In the genomic region with DNA sequence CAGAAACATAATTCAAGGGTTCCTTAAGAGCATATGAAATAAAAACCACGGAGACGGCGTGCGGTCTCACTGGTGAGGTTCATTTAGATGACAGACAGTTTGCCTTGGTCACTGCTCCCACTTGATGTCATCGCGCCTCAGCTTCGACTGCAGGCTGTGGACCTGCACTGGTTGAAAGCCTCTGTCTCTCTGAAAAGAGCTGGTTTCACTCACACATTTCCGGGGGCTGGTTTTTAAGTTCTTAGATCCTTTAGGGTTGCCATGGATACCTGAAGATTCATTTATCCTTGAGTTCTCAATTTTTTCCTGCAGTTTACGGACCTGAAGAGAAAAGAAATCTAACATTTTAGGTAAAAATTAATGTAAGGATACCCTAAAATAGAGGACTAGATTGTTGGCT, we compare ENCODE assay signal across 20 mouse cellular contexts. TPM values are rescaled to one million over a fixed set of nuclear protein-coding genes. Genes with fewer than 3 reads are reported as not detected.
A peak's percentile ranks its signal among the peaks of the same experiment; 100 is the strongest.
DNase-seq lines count a peak whose midpoint lies in the region; ATAC-seq and TF ChIP-seq lines count a peak whose summit lies in the region.
"Had no signal": no experiment of that assay in that cellular context is flagged by ENCODE, and none has a peak within 500 bp of the region (broad histone marks: within the 10 kb centered on the region; RNA-seq: fewer than 3 reads in every experiment).

No protein-coding gene starts in this region.

- DNase-seq in left cerebral cortex, adult 18-20 months (ENCODE audit: low spot score in 2 of 2), result peak; percentile 6 to 8
- DNase-seq in left cerebral cortex, adult 2 months (ENCODE audit: extremely low spot score in 1 of 2, low spot score in 2 of 2), result no peak
- DNase-seq in midbrain, embryonic 14.5 days, result peak; percentile 27
- peak; percentile 36 to 55 for DNase-seq in right cerebral cortex, postnatal 10 days (ENCODE audit: low spot score in 2 of 2)
- no peak for DNase-seq in right cerebral cortex, postnatal 14 days
- DNase-seq in kidney, adult 11 months, result no peak
- DNase-seq: adrenal gland, adult 8-10 months; adrenal gland, postnatal 36 days; cerebellum, adult 11-12 months; cerebellum, adult 9-11 months; cerebellum, postnatal 36 days; gastrocnemius, postnatal 10 days; heart, adult 18-20 months; heart, postnatal 10 days; heart, postnatal 4 days had no signal

- H3K4me1 ChIP-seq in midbrain, embryonic 14.5 days (ENCODE audit: control insufficient read depth, insufficient read depth, low read length), result no peaks in the 10 kb centered on the region
- peaks cover 6% of the 10 kb centered on the region; the same call in 1 of the 2 replicates for H3K4me1 ChIP-seq in midbrain, embryonic 15.5 days

- ATAC-seq in midbrain, embryonic 14.5 days (ENCODE audit: low FRiP score, low TSS enrichment), result no peak
- ATAC-seq in midbrain, embryonic 15.5 days (replicated peaks), result no peak

- H3K4me3 ChIP-seq in left cerebral cortex, adult 2 months, result no peak overlapping the region
- no peak overlapping the region for H3K4me3 ChIP-seq in midbrain, embryonic 14.5 days (replicated peaks; ENCODE audit: low read depth, low read length)
- H3K4me3 ChIP-seq in midbrain, embryonic 15.5 days, result no peak overlapping the region
- H3K4me3 ChIP-seq: embryonic facial prominence, embryonic 13.5 days; forebrain, embryonic 12.5 days; heart, embryonic 10.5 days; hindbrain, embryonic 13.5 days had no signal

- no peak overlapping the region for H3K27ac ChIP-seq in left cerebral cortex, adult 2 months
- H3K27ac ChIP-seq in midbrain, embryonic 14.5 days (replicated peaks; ENCODE audit: low read depth, low read length), result no peak overlapping the region
- H3K27ac ChIP-seq in midbrain, embryonic 15.5 days, result no peak overlapping the region
- H3K27ac ChIP-seq: embryonic facial prominence, embryonic 13.5 days; forebrain, embryonic 12.5 days; heart, embryonic 10.5 days; hindbrain, embryonic 13.5 days had no signal

- intact Hi-C loops in left cerebral cortex, adult 2 months (cut with DNase I), result no loop called here

- H3K36me3 ChIP-seq in midbrain, embryonic 14.5 days (ENCODE audit: control insufficient read depth, insufficient read depth, low read length), result no peaks in the 10 kb centered on the region
- H3K36me3 ChIP-seq in midbrain, embryonic 15.5 days (replicated peaks), result no peaks in the 10 kb centered on the region
- H3K36me3 ChIP-seq: forebrain, embryonic 12.5 days had no signal

- no peak for TF ChIP-seq CTCF in left cerebral cortex, adult 2 months (IDR thresholded peaks at IDR 0.05)

- 61% methylated on average over 9 of the region's 9 CpGs for WGBS in midbrain, embryonic 14.5 days
- WGBS in midbrain, embryonic 15.5 days, result 53% methylated on average over 9 of the region's 9 CpGs

- H3K4me2 ChIP-seq in midbrain, embryonic 14.5 days (ENCODE audit: low read length), result no peak overlapping the region
- H3K4me2 ChIP-seq in midbrain, embryonic 15.5 days, result no peak overlapping the region
- H3K4me2 ChIP-seq: embryonic facial prominence, embryonic 13.5 days; forebrain, embryonic 12.5 days; hindbrain, embryonic 13.5 days had no signal

- H3K27me3 ChIP-seq in midbrain, embryonic 14.5 days (ENCODE audit: control insufficient read depth, insufficient read depth, low read length), result no peaks in the 10 kb centered on the region
- H3K27me3 ChIP-seq in midbrain, embryonic 15.5 days (replicated peaks), result no peaks in the 10 kb centered on the region
- H3K27me3 ChIP-seq: embryonic facial prominence, embryonic 13.5 days; forebrain, embryonic 12.5 days; hindbrain, embryonic 13.5 days had no signal

- H3K9ac ChIP-seq in midbrain, embryonic 14.5 days (replicated peaks; ENCODE audit: low read length), result no peak overlapping the region
- no peak overlapping the region for H3K9ac ChIP-seq in midbrain, embryonic 15.5 days
- H3K9ac ChIP-seq: embryonic facial prominence, embryonic 13.5 days; forebrain, embryonic 12.5 days; hindbrain, embryonic 13.5 days had no signal

- H3K9me3 ChIP-seq in midbrain, embryonic 14.5 days (ENCODE audit: control insufficient read depth, low read length), result no peaks in the 10 kb centered on the region
- H3K9me3 ChIP-seq in midbrain, embryonic 15.5 days, result no peaks in the 10 kb centered on the region
- H3K9me3 ChIP-seq: embryonic facial prominence, embryonic 13.5 days; forebrain, embryonic 12.5 days; heart, embryonic 10.5 days; hindbrain, embryonic 13.5 days had no signal

RNA-seq across cellular contexts. Expression of gene Ccdc162, which starts 3.2 kb away (rescaled TPM):
- total RNA-seq in left cerebral cortex, adult 18-20 months (2021), result 1 to 10 TPM; 1.5 to 1.7 TPM
- 1 to 10 TPM; 1.8 to 2.0 TPM for total RNA-seq in left cerebral cortex, adult 2 months (2021)
- polyA plus RNA-seq in midbrain, embryonic 14.5 days (2014; fragmentation: Nextera tagmentation; extraction: Ambion mirVana), result 0.26 and 0.55 TPM in 2 replicates
- polyA plus RNA-seq in midbrain, embryonic 15.5 days (2015; fragmentation: Nextera tagmentation; extraction: Ambion mirVana), result 0.52 and 0.77 TPM in 2 replicates

Comparison
In these comparisons a context has a peak if more than half of its experiments do, and no peak if none do; other contexts are left out.
1. DNase-seq: peak in left cerebral cortex, adult 18-20 months (2 of 2), midbrain, embryonic 14.5 days (single experiment) and right cerebral cortex, postnatal 10 days (2 of 2); none in left cerebral cortex, adult 2 months (0 of 2), right cerebral cortex, postnatal 14 days (single experiment) and kidney, adult 11 months (single experiment).